Mouse (Mus musculus) stomach, embryonic 16.5 days (tissue): Measurements from ENCODE around the gene H2-M10.6. TPM values are rescaled to one million over a fixed set of nuclear protein-coding genes. Genes with fewer than 3 reads are reported as not detected.

Experiments
- ATAC-seq: fragments of 200-750 bp; cut with Nextera tagmentation; 2 replicates; pipeline ENCODE4 v1.8.0; 2017; ENCODE audit warnings: moderate number of reproducible peaks, moderate TSS enrichment; ENCODE audit not compliant: insufficient read depth, low FRiP score
- H3K27ac ChIP-seq: fragments of 300-500 bp; sonication (generic); 2 replicates; pipeline ENCODE4 v1.5.1; 2014; ENCODE audit warnings: low read length
- H3K27me3 ChIP-seq: fragments of 300-500 bp; sonication (generic); 2 replicates; pipeline ENCODE4 v1.6.1; 2014; ENCODE audit warnings: low read length, control low read depth, mixed read lengths; ENCODE audit not compliant: control insufficient read depth, insufficient read depth
- H3K36me3 ChIP-seq: fragments of 300-500 bp; sonication (generic); 2 replicates; pipeline ENCODE4 v1.6.1; 2014; ENCODE audit warnings: low read length; ENCODE audit not compliant: control insufficient read depth, insufficient read depth
- H3K4me1 ChIP-seq: fragments of 300-500 bp; sonication (generic); 2 replicates; pipeline ENCODE4 v1.6.1; 2014; ENCODE audit warnings: low read length, control low read depth, mixed read lengths; ENCODE audit not compliant: control insufficient read depth, insufficient read depth
- H3K4me2 ChIP-seq: fragments of 300-500 bp; sonication (generic); 2 replicates; pipeline ENCODE4 v1.6.1; 2014; ENCODE audit warnings: low read depth, low read length, mixed read lengths
- H3K4me3 ChIP-seq: fragments of 300-500 bp; sonication (generic); replicated peaks from 2 replicates; pipeline ENCODE4 v1.5.1; 2014; ENCODE audit warnings: mild to moderate bottlenecking, low read length
- H3K9ac ChIP-seq: fragments of 300-500 bp; sonication (generic); 2 replicates; pipeline ENCODE4 v1.6.1; 2014; ENCODE audit warnings: low read length
- H3K9me3 ChIP-seq: fragments of 300-500 bp; sonication (generic); replicated peaks from 2 replicates; pipeline ENCODE4 v1.6.1; 2016; ENCODE audit warnings: low read length, control low read depth; ENCODE audit not compliant: control insufficient read depth
- WGBS: fragments of 180-500 bp; shearing (Covaris S2); extraction: QIAGEN DNeasy Blood & Tissue Kit; methylation state at CpG from one replicate; pipeline ENCODE4 v1.1.7; 2014; 5-methylcytosine and 5-hydroxymethylcytosine counted together
- polyA plus RNA-seq: library from polyadenylated mRNA; unstranded; fragments of >200 nt; fragmentation: Nextera tagmentation; extraction: Ambion mirVana; gene quantifications from 2 replicates; pipeline ENCODE4 v1.2.1, GENCODE M21; 2015

Gene H2-M10.6
- polyA plus RNA-seq, 1 experiment from 2014 or later, result not detected

DNA sequence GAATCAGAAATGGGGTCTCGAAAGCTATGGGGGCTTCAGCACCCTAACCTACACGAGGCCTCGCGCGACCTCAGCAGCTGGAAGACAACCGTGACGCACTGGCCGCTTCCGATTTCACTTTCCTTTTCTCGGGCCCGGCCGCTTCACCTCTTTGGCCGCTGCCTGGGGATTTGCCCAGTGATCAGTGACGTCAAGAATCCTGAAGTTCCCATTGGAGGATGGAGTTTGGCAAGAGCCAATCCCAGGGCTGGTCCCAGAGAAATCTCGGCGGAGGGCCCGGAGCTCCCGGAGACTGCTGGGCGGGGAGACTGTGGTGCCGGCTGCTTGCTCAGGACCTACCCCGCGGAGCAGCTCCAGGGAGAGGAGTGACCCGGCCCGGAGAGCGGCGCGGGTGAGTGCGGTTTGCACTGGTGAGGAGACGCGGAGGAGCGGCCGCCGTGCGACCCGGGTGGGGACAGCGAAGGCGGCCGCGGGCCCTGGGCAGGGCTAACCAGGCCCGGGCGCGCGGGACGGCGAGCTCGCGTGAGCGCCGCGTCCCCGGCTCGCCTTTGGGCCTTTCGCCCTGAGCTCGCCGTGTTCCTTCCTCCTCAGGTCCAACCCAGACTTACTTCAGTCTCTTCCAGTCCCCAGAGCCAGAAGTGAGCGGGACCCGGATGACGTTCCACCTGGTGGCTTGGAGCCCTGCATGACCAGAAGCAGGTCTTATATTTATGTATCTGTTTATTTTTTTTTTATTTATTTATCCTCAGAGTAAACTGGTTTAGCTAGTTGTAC is 25.1 kb downstream of the H2-M10.6 start, which contains the start of gene Trim26:
Gene Trim26, plus strand, starts transcription at position 261 of the 774 bp plus-strand sequence.
- WGBS, result 0% methylated on average over 55 of the region's 58 CpGs

GRCm38 (mm10) chr17:36839001-36839400 is 27.0 kb downstream of the H2-M10.6 start:
- Histone ChIP-seq H3K27ac (no peak overlapping the region), H3K4me1 (peaks cover 12% of the 10 kb centered on the region), H3K36me3 (no peaks in the 10 kb centered on the region), H3K4me3 (no peak overlapping the region), H3K4me2 (no peak overlapping the region), H3K9me3 (no peaks in the 10 kb centered on the region), H3K27me3 (no peaks in the 10 kb centered on the region), H3K9ac (no peak overlapping the region)
- 75% methylated on average over 5 of the region's 5 CpGs for WGBS
- ATAC-seq, result no peak

More for the DNA sequence above, 25.1 kb downstream of the H2-M10.6 start, which contains the start of gene Trim26:
- Histone ChIP-seq H3K9me3 (no peaks in the 10 kb centered on the region), H3K36me3 (no peaks in the 10 kb centered on the region), H3K27ac (peak within 1 kb of the TSS; percentile 98), H3K4me2 (peak within 1 kb of the TSS; percentile 69), H3K27me3 (no peaks in the 10 kb centered on the region), H3K4me1 (peaks cover 12% of the 10 kb centered on the region), H3K4me3 (peak within 1 kb of the TSS; percentile 86), H3K9ac (peak within 1 kb of the TSS; percentile 95)
- peak; percentile 98 for ATAC-seq

GRCm38 (mm10) chr17:36839931-36840330 is 28.0 kb downstream of the H2-M10.6 start:
- Histone ChIP-seq H3K4me1 (peaks cover 12% of the 10 kb centered on the region), H3K36me3 (no peaks in the 10 kb centered on the region), H3K27me3 (no peaks in the 10 kb centered on the region), H3K9ac (no peak overlapping the region), H3K4me3 (no peak overlapping the region), H3K27ac (no peak overlapping the region), H3K4me2 (no peak overlapping the region), H3K9me3 (no peaks in the 10 kb centered on the region)
- 72% methylated on average over 3 of the region's 3 CpGs for WGBS
- ATAC-seq, result no peak

DNA sequence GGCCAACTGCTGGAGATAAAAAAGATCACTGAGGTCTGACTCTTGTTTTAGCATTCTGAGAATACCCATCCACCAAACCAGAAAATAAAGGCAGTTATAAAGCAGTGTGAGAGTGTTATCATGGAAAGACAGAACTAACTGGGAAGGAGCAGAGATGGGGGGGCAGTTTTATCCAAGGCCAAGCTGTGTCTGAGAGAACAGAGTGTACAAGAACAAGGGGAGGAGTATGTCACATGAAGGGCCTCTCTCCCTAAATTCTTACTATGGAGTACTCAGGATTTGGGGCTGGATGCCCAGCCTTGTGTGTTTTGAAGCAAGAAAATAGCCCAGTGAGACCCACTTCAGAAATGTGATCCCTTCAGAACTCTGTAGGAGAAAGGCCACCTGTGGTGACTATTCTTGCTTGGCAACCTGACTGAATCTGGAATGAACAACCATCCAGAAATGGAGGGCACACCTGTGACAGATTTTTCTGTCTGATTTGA is 29.0 kb downstream of the H2-M10.6 start:
- no peak overlapping the region for H3K9ac ChIP-seq
- no peaks in the 10 kb centered on the region for H3K36me3 ChIP-seq
- H3K4me1 ChIP-seq, result peaks cover 10% of the 10 kb centered on the region
- H3K4me2 ChIP-seq, result no peak overlapping the region
- ATAC-seq, result no peak
- no peak overlapping the region for H3K4me3 ChIP-seq
- no peaks in the 10 kb centered on the region for H3K27me3 ChIP-seq
- H3K27ac ChIP-seq, result no peak overlapping the region
- H3K9me3 ChIP-seq, result no peaks in the 10 kb centered on the region

DNA sequence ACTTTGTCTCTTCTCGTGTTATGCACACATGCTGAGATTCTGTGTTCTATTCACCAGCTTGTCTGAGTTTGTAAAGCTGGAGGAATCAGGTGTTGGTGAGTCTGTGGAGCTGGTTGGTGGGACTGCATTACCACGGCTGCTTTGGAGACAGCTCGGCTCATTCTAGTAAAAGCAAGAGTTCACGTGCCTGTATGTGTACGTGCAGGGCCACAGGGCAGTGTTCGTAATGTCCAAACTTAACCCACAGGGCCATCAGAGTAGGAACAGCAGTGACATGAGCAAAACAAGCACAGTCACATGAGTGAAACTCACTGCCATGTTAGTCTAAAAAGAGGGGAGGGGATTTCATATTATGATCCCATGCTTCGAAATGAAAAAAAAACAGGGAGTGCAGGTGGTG is 31.7 kb downstream of the H2-M10.6 start:
- Histone ChIP-seq H3K27ac (no peak overlapping the region), H3K4me1 (no peaks in the 10 kb centered on the region), H3K9ac (no peak overlapping the region), H3K9me3 (no peaks in the 10 kb centered on the region), H3K4me3 (no peak overlapping the region), H3K4me2 (no peak overlapping the region), H3K27me3 (no peaks in the 10 kb centered on the region), H3K36me3 (no peaks in the 10 kb centered on the region)
- no peak for ATAC-seq
- WGBS, result 72% methylated on average over 7 of the region's 7 CpGs

DNA sequence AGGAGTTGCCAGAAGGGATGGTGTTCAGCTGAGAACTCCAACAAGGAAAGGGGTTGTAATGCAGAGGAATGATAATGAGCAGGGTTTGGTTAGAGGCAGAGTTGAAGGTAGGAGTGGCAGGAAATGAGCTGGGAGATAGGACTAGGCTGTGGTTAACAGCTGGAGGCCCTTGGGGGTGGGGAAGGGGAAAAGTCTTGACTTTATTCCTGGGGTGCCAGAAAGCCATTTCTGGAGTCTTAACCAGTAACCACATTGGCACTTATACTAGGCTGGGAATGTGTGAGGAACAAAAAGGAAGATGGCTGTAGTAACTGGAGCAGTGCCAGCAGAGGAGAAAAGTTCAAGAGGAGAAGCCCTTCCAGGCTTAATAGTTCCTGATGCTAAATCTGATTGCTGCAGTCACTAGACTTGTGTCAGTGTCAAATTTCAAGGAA is 32.3 kb downstream of the H2-M10.6 start:
- peak; percentile 27; the same call in 1 of the 2 replicates for ATAC-seq
- Histone ChIP-seq H3K9me3 (no peaks in the 10 kb centered on the region), H3K9ac (no peak overlapping the region), H3K27ac (no peak overlapping the region), H3K4me3 (no peak overlapping the region), H3K36me3 (no peaks in the 10 kb centered on the region), H3K4me1 (no peaks in the 10 kb centered on the region), H3K27me3 (no peaks in the 10 kb centered on the region), H3K4me2 (no peak overlapping the region)

- WGBS, result 66% methylated on average over 1 of the region's 1 CpGs
- no peak overlapping the region for H3K27ac ChIP-seq
- no peak for ATAC-seq
Measured at GRCm38 (mm10) chr17:36844725-36845124, 32.8 kb downstream of the H2-M10.6 start.

GRCm38 (mm10) chr17:36848911-36849310 is 36.9 kb downstream of the H2-M10.6 start:
- peaks cover 14% of the 10 kb centered on the region for H3K4me1 ChIP-seq
- no peaks in the 10 kb centered on the region for H3K9me3 ChIP-seq
- ATAC-seq, result no peak
- H3K9ac ChIP-seq, result no peak overlapping the region
- H3K27ac ChIP-seq, result no peak overlapping the region
- H3K4me3 ChIP-seq, result no peak overlapping the region
- H3K4me2 ChIP-seq, result no peak overlapping the region
- 78% methylated on average over 5 of the region's 5 CpGs for WGBS
- peaks cover 18% of the 10 kb centered on the region; the same call in 1 of the 2 replicates for H3K36me3 ChIP-seq
- no peaks in the 10 kb centered on the region for H3K27me3 ChIP-seq

More at GRCm38 (mm10) chr17:36844725-36845124, 32.8 kb downstream of the H2-M10.6 start:
- Histone ChIP-seq H3K9me3 (no peaks in the 10 kb centered on the region), H3K4me2 (no peak overlapping the region), H3K36me3 (no peaks in the 10 kb centered on the region), H3K27me3 (no peaks in the 10 kb centered on the region), H3K9ac (no peak overlapping the region), H3K4me1 (no peaks in the 10 kb centered on the region), H3K4me3 (no peak overlapping the region)

GRCm38 (mm10) chr17:36849992-36850391 is 38.0 kb downstream of the H2-M10.6 start:
- peak; percentile 78; the same call in 1 of the 2 replicates for ATAC-seq

More at GRCm38 (mm10) chr17:36849992-36850391, 38.0 kb downstream of the H2-M10.6 start:
- no peak overlapping the region for H3K9ac ChIP-seq
- peaks cover 24% of the 10 kb centered on the region; the same call in 1 of the 2 replicates for H3K36me3 ChIP-seq
- no peak overlapping the region; the same call in 1 of the 2 replicates for H3K27ac ChIP-seq
- no peak overlapping the region for H3K4me3 ChIP-seq
- no peak overlapping the region for H3K4me2 ChIP-seq
- H3K4me1 ChIP-seq, result peaks cover 14% of the 10 kb centered on the region
- H3K27me3 ChIP-seq, result no peaks in the 10 kb centered on the region
- H3K9me3 ChIP-seq, result no peaks in the 10 kb centered on the region
- WGBS, result 68% methylated on average over 2 of the region's 2 CpGs
